Mouse (Mus musculus) stomach, embryonic 14.5 days (tissue): Measurements from ENCODE around the gene Pde6b. TPM values are rescaled to one million over a fixed set of nuclear protein-coding genes. Genes with fewer than 3 reads are reported as not detected.

Experiments
- ATAC-seq: fragments of 200-750 bp; cut with Nextera tagmentation; 2 replicates; pipeline ENCODE4 v1.8.0; 2017; ENCODE audit warnings: low read depth, moderate TSS enrichment; ENCODE audit not compliant: insufficient number of reproducible peaks, insufficient read depth, low FRiP score
- H3K27ac ChIP-seq: fragments of 300-500 bp; sonication (generic); 2 replicates; pipeline ENCODE4 v1.5.1; 2014; ENCODE audit warnings: mild to moderate bottlenecking, low read length, moderate library complexity, mixed read lengths
- H3K27me3 ChIP-seq: fragments of 300-500 bp; sonication (generic); 2 replicates; pipeline ENCODE4 v1.6.1; 2014; ENCODE audit warnings: low read length, control low read depth, mixed read lengths; ENCODE audit not compliant: control insufficient read depth, insufficient read depth
- H3K36me3 ChIP-seq: fragments of 300-500 bp; sonication (generic); 2 replicates; pipeline ENCODE4 v1.6.1; 2014; ENCODE audit warnings: mild to moderate bottlenecking, control low read depth, low read length, moderate library complexity, mixed read lengths; ENCODE audit not compliant: control insufficient read depth, insufficient read depth
- H3K4me1 ChIP-seq: fragments of 300-500 bp; sonication (generic); 2 replicates; pipeline ENCODE4 v1.6.1; 2014; ENCODE audit warnings: low read length, control low read depth, mixed read lengths; ENCODE audit not compliant: control insufficient read depth, insufficient read depth
- H3K4me2 ChIP-seq: fragments of 300-500 bp; sonication (generic); replicated peaks from 2 replicates; pipeline ENCODE4 v1.6.1; 2014; ENCODE audit warnings: low read depth, low read length, control low read depth
- H3K4me3 ChIP-seq: fragments of 300-500 bp; sonication (generic); 2 replicates; pipeline ENCODE4 v1.5.1; 2014; ENCODE audit warnings: low read depth, low read length, control low read depth
- H3K9ac ChIP-seq: fragments of 300-500 bp; sonication (generic); replicated peaks from 2 replicates; pipeline ENCODE4 v1.6.1; 2014; ENCODE audit warnings: low read depth, mild to moderate bottlenecking, control low read depth, low read length, moderate library complexity, mixed read lengths
- H3K9me3 ChIP-seq: fragments of 300-500 bp; sonication (generic); 2 replicates; pipeline ENCODE4 v1.6.1; 2016; ENCODE audit warnings: low read depth, low read length, control low read depth; ENCODE audit not compliant: control insufficient read depth
- WGBS: fragments of 180-500 bp; shearing (Covaris S2); extraction: QIAGEN DNeasy Blood & Tissue Kit; methylation state at CpG from one replicate; pipeline ENCODE4 v1.1.7; 2014; 5-methylcytosine and 5-hydroxymethylcytosine counted together
- polyA plus RNA-seq: library from polyadenylated mRNA; unstranded; fragments of >200 nt; fragmentation: Nextera tagmentation; extraction: Ambion mirVana; gene quantifications from 2 replicates; pipeline ENCODE4 v1.2.1, GENCODE M21; 2014

Pde6b gene
- polyA plus RNA-seq, 1 experiment from 2014 or later, result 0.62 TPM

DNA sequence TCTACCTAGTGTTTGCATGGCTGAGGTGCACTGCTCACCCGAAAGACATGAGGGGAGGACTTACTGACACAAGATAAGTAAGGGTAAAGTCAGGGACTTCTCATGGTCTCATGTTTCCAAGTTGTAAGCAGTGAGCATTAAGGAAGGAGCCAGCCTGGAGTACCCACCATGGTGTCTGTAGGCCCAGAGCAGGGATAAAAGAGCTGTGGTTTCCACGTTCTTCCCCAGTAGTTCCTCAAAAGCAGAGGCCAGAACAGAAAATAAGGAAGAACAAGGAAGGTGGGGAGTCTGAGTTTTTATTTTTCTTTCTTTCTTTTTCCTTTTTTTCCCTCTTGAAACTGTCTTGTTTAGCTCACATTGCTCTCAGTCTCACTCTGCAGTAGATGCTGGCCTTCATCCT is 26.5 kb downstream of the Pde6b start:
- Histone ChIP-seq H3K27me3 (no peaks in the 10 kb centered on the region), H3K4me3 (no peak overlapping the region), H3K4me1 (no peaks in the 10 kb centered on the region), H3K27ac (no peak overlapping the region), H3K9me3 (no peaks in the 10 kb centered on the region), H3K9ac (no peak overlapping the region), H3K36me3 (no peaks in the 10 kb centered on the region), H3K4me2 (no peak overlapping the region)
- no peak for ATAC-seq
- WGBS, result 58% methylated on average over 2 of the region's 2 CpGs

GRCm38 (mm10) chr5:108422741-108423140 is 34.5 kb downstream of the Pde6b start:
- H3K4me3 ChIP-seq, result no peak overlapping the region
- H3K4me2 ChIP-seq, result no peak overlapping the region
- no peak overlapping the region for H3K27ac ChIP-seq
- ATAC-seq, result no peak
- no peaks in the 10 kb centered on the region for H3K9me3 ChIP-seq
- no peaks in the 10 kb centered on the region for H3K27me3 ChIP-seq
- H3K9ac ChIP-seq, result no peak overlapping the region
- H3K4me1 ChIP-seq, result no peaks in the 10 kb centered on the region
- 67% methylated on average over 3 of the region's 3 CpGs for WGBS
- H3K36me3 ChIP-seq, result no peaks in the 10 kb centered on the region

GRCm38 (mm10) chr5:108423427-108423826 is 35.2 kb downstream of the Pde6b start:
- 85% methylated on average over 2 of the region's 2 CpGs for WGBS
- H3K9ac ChIP-seq, result no peak overlapping the region
- H3K4me1 ChIP-seq, result no peaks in the 10 kb centered on the region
- no peak overlapping the region for H3K4me2 ChIP-seq
- H3K36me3 ChIP-seq, result no peaks in the 10 kb centered on the region
- H3K4me3 ChIP-seq, result no peak overlapping the region
- ATAC-seq, result no peak
- no peak overlapping the region for H3K27ac ChIP-seq
- no peaks in the 10 kb centered on the region for H3K27me3 ChIP-seq
- H3K9me3 ChIP-seq, result no peaks in the 10 kb centered on the region

GRCm38 (mm10) chr5:108427186-108427585 is 39.0 kb downstream of the Pde6b start:
- no peaks in the 10 kb centered on the region for H3K4me1 ChIP-seq
- 43% methylated on average over 1 of the region's 1 CpGs for WGBS

GRCm38 (mm10) chr5:108431196-108431595 is 43.0 kb downstream of the Pde6b start:
- H3K9ac ChIP-seq, result no peak overlapping the region
- no peaks in the 10 kb centered on the region for H3K9me3 ChIP-seq
- no peak overlapping the region for H3K4me3 ChIP-seq
- H3K4me2 ChIP-seq, result no peak overlapping the region
- H3K4me1 ChIP-seq, result peaks cover 5% of the 10 kb centered on the region
- 84% methylated on average over 6 of the region's 6 CpGs for WGBS
- H3K36me3 ChIP-seq, result peaks cover 3% of the 10 kb centered on the region
- ATAC-seq, result no peak
- no peaks in the 10 kb centered on the region for H3K27me3 ChIP-seq
- no peak overlapping the region for H3K27ac ChIP-seq

More at GRCm38 (mm10) chr5:108427186-108427585, 39.0 kb downstream of the Pde6b start:
- no peak overlapping the region for H3K4me3 ChIP-seq
- H3K4me2 ChIP-seq, result no peak overlapping the region
- H3K27ac ChIP-seq, result no peak overlapping the region
- H3K9me3 ChIP-seq, result no peaks in the 10 kb centered on the region
- no peak for ATAC-seq
- H3K36me3 ChIP-seq, result no peaks in the 10 kb centered on the region; the same call in none of the 2 replicates
- no peak overlapping the region for H3K9ac ChIP-seq
- H3K27me3 ChIP-seq, result no peaks in the 10 kb centered on the region

GRCm38 (mm10) chr5:108433804-108434587 is 45.8 kb downstream of the Pde6b start, which contains the start of gene Atp5k:
Gene Atp5k (minus strand): TSS chr5:108434448.
- Histone ChIP-seq H3K4me1 (peaks cover 5% of the 10 kb centered on the region), H3K4me3 (peak within 1 kb of the TSS; percentile 89), H3K4me2 (peak within 1 kb of the TSS; percentile 82), H3K27me3 (no peaks in the 10 kb centered on the region), H3K36me3 (peaks cover 3% of the 10 kb centered on the region), H3K9me3 (no peaks in the 10 kb centered on the region), H3K27ac (no peak within 1 kb of the TSS), H3K9ac (peak within 1 kb of the TSS; percentile 76)
- ATAC-seq, result peak; percentile 90
- WGBS, result under 1% methylated on average over 42 of the region's 42 CpGs

DNA sequence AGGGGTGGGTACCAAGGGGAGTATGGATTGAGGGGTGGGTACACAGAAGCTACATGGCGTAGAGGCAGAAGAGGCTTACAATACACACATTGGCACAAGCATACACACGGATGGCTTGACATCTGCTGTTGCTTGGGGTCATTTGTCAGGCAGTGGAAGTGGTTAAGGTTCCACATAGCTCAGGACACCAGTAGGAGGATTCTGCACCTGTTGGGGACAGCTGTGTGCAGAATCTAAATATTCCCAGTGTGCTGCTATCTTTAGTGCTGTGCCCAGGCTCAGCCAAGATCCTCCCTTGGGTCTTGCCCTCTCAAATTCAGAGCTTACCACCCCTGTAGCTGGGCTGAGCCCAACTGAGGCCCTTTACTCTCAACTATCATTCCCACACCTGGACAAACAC is 47.9 kb downstream of the Pde6b start:
- no peak overlapping the region for H3K9ac ChIP-seq
- H3K4me2 ChIP-seq, result no peak overlapping the region
- no peak for ATAC-seq
- H3K36me3 ChIP-seq, result peaks cover 3% of the 10 kb centered on the region; the same call in 1 of the 2 replicates
- WGBS, result 72% methylated on average over 2 of the region's 2 CpGs
- H3K4me1 ChIP-seq, result peaks cover 5% of the 10 kb centered on the region
- H3K9me3 ChIP-seq, result no peaks in the 10 kb centered on the region
- H3K27me3 ChIP-seq, result no peaks in the 10 kb centered on the region
- H3K4me3 ChIP-seq, result no peak overlapping the region
- H3K27ac ChIP-seq, result no peak overlapping the region

DNA sequence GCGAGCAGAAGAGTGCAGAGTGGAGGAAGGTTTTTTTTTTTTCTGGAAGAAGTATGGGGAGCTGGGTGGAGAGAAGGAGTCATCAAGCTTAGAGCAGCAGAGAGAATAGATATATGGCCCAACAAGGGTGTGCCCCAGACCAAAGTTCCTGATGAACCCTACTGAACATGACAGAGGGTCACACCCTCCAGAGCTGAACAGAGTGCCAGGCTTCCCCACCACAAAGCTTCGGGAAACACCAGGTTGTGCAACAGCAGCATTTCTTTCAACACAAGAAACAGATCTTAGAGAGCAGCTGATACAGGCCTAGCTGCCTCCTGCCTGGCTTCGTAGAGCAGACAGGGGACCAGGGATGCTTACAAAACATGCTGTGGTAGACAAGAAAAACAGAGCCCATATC is 58.8 kb downstream of the Pde6b start:
- no peaks in the 10 kb centered on the region for H3K27me3 ChIP-seq
- WGBS, result 79% methylated on average over 3 of the region's 3 CpGs
- ATAC-seq, result no peak
- no peak overlapping the region for H3K4me3 ChIP-seq
- no peaks in the 10 kb centered on the region for H3K36me3 ChIP-seq
- H3K4me1 ChIP-seq, result 0 out of 2 replicates have a peak, but pooled peaks cover 3% of the 10 kb centered on the region
- no peaks in the 10 kb centered on the region for H3K9me3 ChIP-seq
- no peak overlapping the region for H3K9ac ChIP-seq
- no peak overlapping the region for H3K27ac ChIP-seq
- no peak overlapping the region for H3K4me2 ChIP-seq
